Mouse (Mus musculus): ENCODE data around the gene Ptpn22. TPM values are rescaled to one million over a fixed set of nuclear protein-coding genes. Genes with fewer than 3 reads are reported as not detected.
"Not testable (repeated sequence)": the region's sequence is repeated elsewhere in the genome, so short reads cannot be mapped to it uniquely, and the experiment has no call there.

Gene Ptpn22
- polyA plus RNA-seq, 1 experiment from 2014 or later = 0.82 TPM

DNA sequence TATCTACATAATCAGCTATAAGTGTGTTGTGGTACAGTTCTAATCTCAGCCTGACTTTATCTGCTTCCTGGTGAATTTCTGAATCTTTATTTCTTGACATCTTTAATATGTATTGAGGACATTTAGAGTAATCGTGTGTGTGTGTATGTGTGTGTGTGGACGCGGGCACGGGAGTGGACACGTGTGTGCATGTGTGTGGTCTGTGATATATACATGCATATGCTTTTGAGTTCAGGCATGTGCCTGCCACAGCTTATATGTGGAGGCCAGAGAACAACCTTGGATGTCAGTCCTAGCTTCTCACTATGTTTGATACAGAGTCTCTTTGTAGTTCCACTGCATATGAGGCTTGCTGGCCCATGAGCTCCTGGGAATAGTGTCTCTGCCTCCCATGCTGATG lies 23.1 kb upstream of the Ptpn22 start:
- H3K9me3 ChIP-seq (replicated peaks) = 0 out of 2 replicates have a peak, but pooled peaks cover 2% of the 10 kb centered on the region
- no peak for ATAC-seq (ENCODE audit: insufficient number of reproducible peaks, low FRiP score)
- H3K27ac ChIP-seq (ENCODE audit: poor library complexity, severe bottlenecking) = no peak overlapping the region
- no peaks in the 10 kb centered on the region for H3K36me3 ChIP-seq
- H3K4me1 ChIP-seq (replicated peaks) = peaks cover 6% of the 10 kb centered on the region; the same call in 1 of the 2 replicates
- H3K27me3 ChIP-seq (replicated peaks) = no peaks in the 10 kb centered on the region
- no peak overlapping the region for H3K9ac ChIP-seq
- WGBS = 85% methylated on average over 5 of the region's 5 CpGs
- H3K4me3 ChIP-seq = no peak overlapping the region
- no peak overlapping the region for H3K4me2 ChIP-seq

DNA sequence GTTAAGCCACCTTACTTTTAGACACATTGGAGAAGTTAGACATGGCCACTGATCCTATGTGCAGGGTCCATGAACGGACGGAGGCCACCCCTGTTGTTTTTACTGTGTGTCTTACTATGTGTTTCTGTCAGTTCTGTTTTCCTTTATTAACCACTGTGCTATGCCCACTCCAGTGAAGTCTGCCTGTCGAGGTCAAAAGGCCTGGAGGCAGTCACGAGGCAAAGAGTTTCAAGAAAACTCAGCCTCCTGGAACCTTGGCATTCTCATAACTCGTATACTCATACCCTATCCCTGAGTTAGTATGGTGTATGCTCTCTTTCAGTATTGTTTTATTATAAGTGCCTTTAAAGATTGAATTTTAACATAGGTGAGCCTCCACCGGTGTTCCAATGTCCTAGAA lies 19.9 kb upstream of the Ptpn22 start:
- Histone ChIP-seq H3K4me3 (no peak overlapping the region), H3K4me1 (replicated peaks) (no peaks in the 10 kb centered on the region), H3K36me3 (no peaks in the 10 kb centered on the region), H3K9me3 (replicated peaks) (peaks cover 10% of the 10 kb centered on the region; the same call in 1 of the 2 replicates), H3K4me2 (no peak overlapping the region), H3K27ac (ENCODE audit: poor library complexity, severe bottlenecking) (no peak overlapping the region), H3K9ac (no peak overlapping the region), H3K27me3 (replicated peaks) (no peaks in the 10 kb centered on the region)
- 88% methylated on average over 6 of the region's 6 CpGs for WGBS
- no peak for ATAC-seq (ENCODE audit: insufficient number of reproducible peaks, low FRiP score)

DNA sequence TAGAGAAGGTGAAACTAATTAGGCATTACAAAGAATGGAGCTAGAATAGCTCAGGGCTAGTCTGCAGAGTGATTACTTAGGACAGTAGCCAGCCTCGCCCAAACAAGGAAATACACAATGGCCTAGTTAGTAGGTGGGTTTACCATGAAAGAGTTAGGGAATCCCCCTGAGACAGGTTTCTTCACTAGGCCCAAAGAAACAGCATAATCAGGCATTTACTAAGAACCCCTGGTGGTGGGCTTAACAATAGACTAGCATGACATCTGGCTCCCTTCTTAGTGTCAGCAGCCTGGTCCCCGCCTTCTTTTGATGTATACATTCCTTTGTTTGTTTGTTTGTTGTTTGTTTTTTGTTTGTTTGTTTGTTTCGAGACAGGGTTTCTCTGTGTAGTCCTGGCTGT lies 19.4 kb upstream of the Ptpn22 start:
- 76% methylated on average over 3 of the region's 3 CpGs for WGBS
- ATAC-seq (ENCODE audit: insufficient number of reproducible peaks, low FRiP score); H3K4me3 ChIP-seq: not testable (repeated sequence)

DNA sequence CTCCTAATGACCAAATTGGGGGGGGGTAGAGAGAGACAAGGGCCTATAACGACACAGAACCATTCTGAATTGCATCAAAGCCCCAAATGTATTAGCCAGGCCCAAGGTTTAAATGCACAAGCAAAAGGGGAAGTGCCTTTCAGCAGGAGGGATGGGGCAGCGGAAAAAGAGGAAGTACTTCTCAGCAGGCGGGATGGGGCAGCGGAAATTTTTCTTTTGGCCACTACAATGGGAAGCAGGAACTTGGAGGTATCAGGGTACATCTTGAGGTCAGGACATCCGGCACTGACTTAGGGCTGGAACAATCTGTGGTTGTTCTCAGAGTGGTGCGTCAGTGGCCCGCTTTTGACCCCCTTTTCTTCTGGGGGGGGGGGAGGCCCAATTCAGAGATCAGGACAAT lies 18.6 kb upstream of the Ptpn22 start:
- H3K4me3 ChIP-seq = not testable (repeated sequence)
- WGBS = 83% methylated on average over 7 of the region's 7 CpGs

More for the DNA sequence above, 19.4 kb upstream of the Ptpn22 start:
- H3K27me3 ChIP-seq (replicated peaks); H3K9me3 ChIP-seq (replicated peaks); H3K4me1 ChIP-seq (replicated peaks); H3K36me3 ChIP-seq; H3K4me2 ChIP-seq; H3K27ac ChIP-seq (ENCODE audit: poor library complexity, severe bottlenecking); H3K9ac ChIP-seq: not testable (repeated sequence)

DNA sequence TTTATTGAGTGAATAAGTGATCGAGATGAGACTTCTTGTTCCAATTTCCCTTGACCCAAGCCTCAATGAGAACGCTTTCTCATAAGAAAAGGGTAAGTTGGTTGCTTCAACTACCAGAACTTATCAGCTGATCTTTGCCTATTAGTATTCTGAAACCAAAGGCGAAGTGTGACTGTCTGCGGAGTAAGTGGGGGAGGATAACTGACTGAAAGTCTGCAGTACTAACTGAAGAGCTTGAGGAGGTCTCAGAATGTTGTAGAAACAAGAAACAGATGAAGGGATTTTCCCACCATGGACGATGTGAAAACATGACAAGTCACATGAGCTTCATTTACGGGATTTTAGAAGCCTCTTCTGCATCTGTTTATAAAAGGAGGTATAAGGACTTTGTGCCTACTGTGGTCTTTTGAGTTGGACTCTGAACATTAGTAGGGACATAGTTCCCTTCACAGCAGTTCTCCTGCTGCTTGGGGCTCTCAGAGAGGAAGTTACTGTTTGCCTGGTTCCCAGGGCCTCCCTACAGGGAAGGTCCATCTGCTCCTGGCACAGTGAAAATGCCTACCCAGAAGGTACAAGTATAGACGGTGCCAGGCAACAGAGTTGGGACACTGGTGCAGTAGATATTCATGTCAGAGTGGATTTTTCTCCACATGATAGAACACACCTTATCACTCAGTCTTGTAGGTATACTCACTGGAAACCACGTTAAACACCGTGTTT lies 8.8 kb upstream of the Ptpn22 start:
- no peaks in the 10 kb centered on the region for H3K4me1 ChIP-seq (replicated peaks)
- H3K9ac ChIP-seq = no peak overlapping the region
- H3K4me2 ChIP-seq = no peak overlapping the region
- 62% methylated on average over 9 of the region's 9 CpGs for WGBS
- no peaks in the 10 kb centered on the region for H3K27me3 ChIP-seq (replicated peaks)
- no peaks in the 10 kb centered on the region for H3K36me3 ChIP-seq
- ATAC-seq (ENCODE audit: insufficient number of reproducible peaks, low FRiP score) = no peak
- no peaks in the 10 kb centered on the region for H3K9me3 ChIP-seq (replicated peaks)
- H3K27ac ChIP-seq (ENCODE audit: poor library complexity, severe bottlenecking) = no peak overlapping the region
- no peak overlapping the region for H3K4me3 ChIP-seq

More for the DNA sequence above, 18.6 kb upstream of the Ptpn22 start:
- not testable (repeated sequence) for H3K9ac ChIP-seq; H3K36me3 ChIP-seq; H3K9me3 ChIP-seq (replicated peaks); H3K27me3 ChIP-seq (replicated peaks); H3K27ac ChIP-seq (ENCODE audit: poor library complexity, severe bottlenecking); H3K4me2 ChIP-seq; H3K4me1 ChIP-seq (replicated peaks); ATAC-seq (ENCODE audit: insufficient number of reproducible peaks, low FRiP score)

DNA sequence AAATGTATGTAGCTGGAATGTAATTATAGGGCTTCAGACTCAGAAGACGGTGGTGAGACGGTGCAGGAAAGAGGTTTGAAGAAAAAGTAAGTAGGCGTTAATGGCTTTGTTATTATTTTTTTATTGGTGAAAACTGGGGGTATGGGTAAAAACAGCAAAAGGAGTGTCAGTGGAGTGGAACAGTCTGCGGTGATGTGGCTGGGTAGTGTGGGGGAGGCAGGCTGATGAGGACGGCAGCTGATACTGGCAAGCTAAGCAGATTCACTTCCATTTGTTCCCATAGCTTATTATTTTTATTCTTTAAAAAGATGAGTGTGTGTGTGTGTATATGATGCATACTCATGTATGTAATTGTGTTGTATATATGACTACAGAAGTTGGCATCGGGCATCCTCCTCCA lies 8.1 kb upstream of the Ptpn22 start:
- no peaks in the 10 kb centered on the region for H3K36me3 ChIP-seq
- H3K9ac ChIP-seq = no peak overlapping the region
- no peaks in the 10 kb centered on the region for H3K9me3 ChIP-seq (replicated peaks)
- H3K4me1 ChIP-seq (replicated peaks) = no peaks in the 10 kb centered on the region
- H3K4me2 ChIP-seq = no peak overlapping the region
- H3K27me3 ChIP-seq (replicated peaks) = no peaks in the 10 kb centered on the region
- H3K27ac ChIP-seq (ENCODE audit: poor library complexity, severe bottlenecking) = no peak overlapping the region
- WGBS = 87% methylated on average over 6 of the region's 6 CpGs
- no peak for ATAC-seq (ENCODE audit: insufficient number of reproducible peaks, low FRiP score)
- H3K4me3 ChIP-seq = no peak overlapping the region

DNA sequence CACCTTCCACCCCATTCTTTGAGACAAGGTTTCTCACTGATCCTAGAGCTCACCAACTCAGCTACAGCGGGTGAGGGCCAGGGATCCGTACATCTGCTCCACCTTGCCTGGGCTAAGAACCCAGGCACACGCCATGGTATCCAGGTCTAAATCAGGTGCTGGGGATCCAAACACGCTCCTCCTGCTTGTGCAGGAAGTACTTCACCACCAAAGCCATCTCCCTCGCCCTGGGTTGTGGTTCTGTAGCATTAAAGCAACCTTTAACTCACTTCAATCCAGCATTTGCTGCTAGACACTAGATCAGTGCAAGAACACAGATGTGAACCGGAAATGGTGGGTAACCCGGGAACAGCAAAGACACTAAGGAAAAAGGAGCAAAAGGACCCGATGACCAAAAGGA lies 7.7 kb upstream of the Ptpn22 start:
- Histone ChIP-seq H3K4me2 (no peak overlapping the region), H3K4me3 (no peak overlapping the region)
- 82% methylated on average over 8 of the region's 8 CpGs for WGBS

DNA sequence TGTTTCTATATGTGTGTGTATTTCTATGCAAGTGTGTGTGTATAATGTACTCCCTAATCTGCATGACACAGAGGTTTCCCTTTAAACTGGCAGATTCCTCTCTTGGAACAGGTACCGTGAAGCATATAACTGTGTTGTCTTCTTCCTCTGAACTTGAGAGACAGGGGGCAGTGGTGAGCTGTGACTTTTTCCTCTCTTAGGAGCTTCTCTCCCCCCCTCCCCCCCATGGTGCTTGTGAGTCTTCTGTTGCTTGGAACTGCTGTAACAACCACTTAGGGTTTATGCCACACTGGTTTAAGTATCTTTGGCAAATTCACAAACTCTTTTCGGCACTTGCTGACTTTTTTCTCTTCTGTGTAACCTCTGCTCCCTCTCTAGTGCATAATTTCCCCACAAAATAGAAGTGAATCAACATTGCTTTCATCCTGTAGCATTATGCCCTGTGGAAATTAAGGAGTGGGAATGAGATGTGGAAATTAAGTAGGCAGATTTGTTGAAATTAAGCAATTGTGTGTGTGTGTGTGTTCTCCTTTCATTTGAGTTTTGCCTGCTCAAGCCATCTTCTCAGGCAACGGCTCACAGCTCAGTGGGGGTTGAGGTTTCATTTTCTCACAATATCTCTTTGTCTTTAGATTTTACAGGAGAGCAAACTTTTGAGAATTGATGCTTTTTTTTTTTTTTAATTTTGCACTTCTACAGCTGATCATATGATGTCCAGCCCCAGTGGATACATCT lies 6.9 kb upstream of the Ptpn22 start:
- H3K9me3 ChIP-seq (replicated peaks) = no peaks in the 10 kb centered on the region
- no peak overlapping the region for H3K4me2 ChIP-seq
- H3K4me3 ChIP-seq = no peak overlapping the region
- no peak overlapping the region for H3K9ac ChIP-seq
- H3K27ac ChIP-seq (ENCODE audit: poor library complexity, severe bottlenecking) = no peak overlapping the region
- H3K27me3 ChIP-seq (replicated peaks) = no peaks in the 10 kb centered on the region
- WGBS = 62% methylated on average over 3 of the region's 3 CpGs
- no peak for ATAC-seq (ENCODE audit: insufficient number of reproducible peaks, low FRiP score)
- H3K4me1 ChIP-seq (replicated peaks) = no peaks in the 10 kb centered on the region
- no peaks in the 10 kb centered on the region for H3K36me3 ChIP-seq

More for the DNA sequence above, 7.7 kb upstream of the Ptpn22 start:
- H3K4me1 ChIP-seq (replicated peaks) = no peaks in the 10 kb centered on the region
- H3K27ac ChIP-seq (ENCODE audit: poor library complexity, severe bottlenecking) = no peak overlapping the region
- no peaks in the 10 kb centered on the region for H3K27me3 ChIP-seq (replicated peaks)
- ATAC-seq (ENCODE audit: insufficient number of reproducible peaks, low FRiP score) = no peak
- no peaks in the 10 kb centered on the region for H3K9me3 ChIP-seq (replicated peaks)
- no peak overlapping the region for H3K9ac ChIP-seq
- no peaks in the 10 kb centered on the region for H3K36me3 ChIP-seq

DNA sequence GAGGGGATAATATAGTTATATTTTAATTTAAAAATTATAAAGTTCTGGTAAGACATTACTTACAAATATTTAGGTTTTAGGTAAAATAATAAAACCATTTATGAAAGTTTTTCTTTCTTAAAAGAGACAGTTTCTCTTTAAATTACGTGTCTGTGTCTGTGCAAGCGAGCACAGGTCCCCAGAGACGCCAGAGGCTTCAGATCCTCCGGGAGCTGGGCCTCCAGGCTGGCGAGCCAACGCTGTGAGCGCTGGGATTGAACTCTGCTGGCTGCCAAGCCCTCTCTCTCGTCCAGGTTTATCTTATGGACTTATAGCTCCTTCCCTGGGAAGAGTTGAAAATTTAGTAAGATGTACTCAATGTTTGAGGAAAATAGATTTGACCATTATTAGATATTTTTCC lies 5.8 kb upstream of the Ptpn22 start:
- H3K4me1 ChIP-seq (replicated peaks) = no peaks in the 10 kb centered on the region
- no peaks in the 10 kb centered on the region for H3K9me3 ChIP-seq (replicated peaks)
- no peak overlapping the region for H3K27ac ChIP-seq (ENCODE audit: poor library complexity, severe bottlenecking)
- WGBS = 55% methylated on average over 8 of the region's 8 CpGs
- no peak overlapping the region for H3K4me2 ChIP-seq
- H3K27me3 ChIP-seq (replicated peaks) = no peaks in the 10 kb centered on the region
- H3K36me3 ChIP-seq = no peaks in the 10 kb centered on the region
- no peak overlapping the region for H3K4me3 ChIP-seq
- H3K9ac ChIP-seq = no peak overlapping the region
- no peak for ATAC-seq (ENCODE audit: insufficient number of reproducible peaks, low FRiP score)

DNA sequence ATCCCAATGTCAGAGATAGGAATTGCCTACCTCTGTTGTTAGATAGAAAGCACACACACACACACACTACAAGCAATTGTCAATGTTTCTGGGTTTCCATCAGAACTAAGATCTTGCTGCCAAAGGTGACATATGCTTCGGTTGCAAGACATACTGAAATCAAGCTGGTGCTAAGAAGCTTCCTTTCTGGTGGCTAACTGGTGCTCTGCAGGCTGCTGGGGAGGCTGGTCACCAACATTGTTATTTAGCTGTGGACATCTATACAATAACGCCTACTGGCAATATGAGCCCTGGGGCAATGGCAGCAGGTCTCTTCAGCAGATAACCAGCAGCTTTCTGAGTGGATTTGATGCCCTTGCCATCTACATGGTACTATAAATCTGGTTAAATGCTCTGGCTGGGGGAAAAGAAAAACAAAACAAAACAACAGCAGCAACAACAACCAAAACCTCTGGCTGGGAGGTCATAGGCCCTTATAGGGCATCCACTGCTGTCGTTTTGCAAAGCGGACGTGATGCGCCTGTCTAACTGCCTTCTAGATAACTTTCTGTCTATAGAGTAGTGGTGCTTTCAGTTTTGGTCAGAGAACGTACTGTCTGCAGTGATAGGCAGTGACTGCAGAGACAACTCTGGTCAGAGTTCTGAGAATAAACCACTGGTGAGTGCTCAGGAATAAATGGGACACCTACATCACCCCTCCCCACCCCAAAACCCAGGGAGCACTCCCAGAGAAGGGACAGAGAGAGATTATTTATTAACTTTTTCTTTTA lies 2.4 kb upstream of the Ptpn22 start:
- H3K4me2 ChIP-seq = no peak overlapping the region
- H3K36me3 ChIP-seq = no peaks in the 10 kb centered on the region
- H3K9me3 ChIP-seq (replicated peaks) = no peaks in the 10 kb centered on the region
- WGBS = 81% methylated on average over 7 of the region's 7 CpGs
- no peak for ATAC-seq (ENCODE audit: insufficient number of reproducible peaks, low FRiP score)
- H3K9ac ChIP-seq = no peak overlapping the region
- no peaks in the 10 kb centered on the region for H3K27me3 ChIP-seq (replicated peaks)
- 0 out of 2 replicates have a peak, but pooled peaks cover 6% of the 10 kb centered on the region for H3K4me1 ChIP-seq (replicated peaks)
- H3K4me3 ChIP-seq = no peak overlapping the region
- no peak overlapping the region for H3K27ac ChIP-seq (ENCODE audit: poor library complexity, severe bottlenecking)

DNA sequence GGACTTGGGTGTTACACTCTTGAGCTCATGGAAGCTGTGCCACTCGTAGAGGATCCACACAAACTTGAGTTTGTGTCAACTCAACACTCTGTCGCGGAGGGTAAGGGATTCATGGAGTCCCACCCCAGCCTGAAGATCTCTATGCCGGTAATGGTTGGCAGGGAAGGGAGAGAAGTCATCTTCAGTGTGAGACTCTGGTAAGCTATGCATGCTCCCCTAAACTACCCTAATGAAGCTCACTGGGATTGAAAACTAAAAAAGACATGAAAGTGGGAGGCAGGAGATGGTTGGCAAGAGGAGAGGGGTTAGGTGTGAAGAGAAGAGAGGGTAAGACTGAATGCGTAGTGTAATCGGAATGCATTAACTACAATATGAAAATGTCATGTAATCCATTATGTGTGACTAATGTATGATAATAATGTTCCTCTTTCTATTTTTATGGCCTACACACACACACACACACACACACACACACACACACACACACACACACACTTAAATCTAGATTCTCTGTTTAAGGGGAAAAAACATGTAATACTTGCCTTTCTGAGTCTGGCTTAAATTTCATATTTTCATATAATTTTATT lies 1.5 kb upstream of the Ptpn22 start:
- 0 out of 2 replicates have a peak, but pooled peaks cover 6% of the 10 kb centered on the region for H3K4me1 ChIP-seq (replicated peaks)
- no peak overlapping the region for H3K27ac ChIP-seq (ENCODE audit: poor library complexity, severe bottlenecking)
- no peak overlapping the region for H3K4me3 ChIP-seq
- WGBS = 82% methylated on average over 6 of the region's 6 CpGs
- no peaks in the 10 kb centered on the region for H3K9me3 ChIP-seq (replicated peaks)
- H3K9ac ChIP-seq = no peak overlapping the region
- H3K4me2 ChIP-seq = no peak overlapping the region
- no peaks in the 10 kb centered on the region for H3K27me3 ChIP-seq (replicated peaks)
- no peaks in the 10 kb centered on the region for H3K36me3 ChIP-seq
- ATAC-seq (ENCODE audit: insufficient number of reproducible peaks, low FRiP score) = no peak

All from heart, embryonic 12.5 days (tissue).